Mouse (Mus musculus) olfactory bulb, adult 2 months (tissue): ENCODE data around the gene Ctnna2.

Experiments used
- CTCF ChIP-seq: fragments of 200-500 bp; IDR thresholded peaks from 2 replicates; pipeline ENCODE4 v1.5.1; 2012; ENCODE audit warnings: low read depth, mild to moderate bottlenecking, low read length, moderate library complexity; ENCODE audit not compliant: insufficient read depth
- POLR2A ChIP-seq: fragments of 200-500 bp; IDR thresholded peaks from 2 replicates; pipeline ENCODE4 v1.6.1; 2012; ENCODE audit warnings: mild to moderate bottlenecking, low read depth, low read length, moderate library complexity; ENCODE audit not compliant: insufficient read depth

- TF ChIP-seq CTCF (no peak), POLR2A (no peak)
Observed at GRCm38 (mm10) chr6:77687173-77687572, 292.3 kb downstream of the Ctnna2 start.
